Mouse (Mus musculus) heart, postnatal 36 days (tissue): ENCODE data around the gene Ncoa7. TPM values are rescaled to one million over a fixed set of nuclear protein-coding genes. Genes with fewer than 3 reads are reported as not detected.
A peak's percentile ranks its signal among the peaks of the same experiment; 100 is the strongest.
"Not testable (repeated sequence)": the region's sequence is repeated elsewhere in the genome, so short reads cannot be mapped to it uniquely, and the experiment has no call there.

Experiments used
- DNase-seq, 2 experiments: peaks; one replicate each; pipeline ENCODE4 v3.0.0; 2021 to 2022
- intact Hi-C: fragments of 180-260 bp; cut with DNase I; formaldehyde crosslinking; loops from one replicate; pipeline ENCODE4 v1.15.1; 2025
- total RNA-seq, 2 experiments: library from RNA; stranded (reverse); gene quantifications; 2 replicates each; pipeline ENCODE4 v1.2.3; 2021

The Ncoa7 gene
- total RNA-seq, 2 experiments from 2014 or later, result 4.1 to 4.2 TPM

DNA sequence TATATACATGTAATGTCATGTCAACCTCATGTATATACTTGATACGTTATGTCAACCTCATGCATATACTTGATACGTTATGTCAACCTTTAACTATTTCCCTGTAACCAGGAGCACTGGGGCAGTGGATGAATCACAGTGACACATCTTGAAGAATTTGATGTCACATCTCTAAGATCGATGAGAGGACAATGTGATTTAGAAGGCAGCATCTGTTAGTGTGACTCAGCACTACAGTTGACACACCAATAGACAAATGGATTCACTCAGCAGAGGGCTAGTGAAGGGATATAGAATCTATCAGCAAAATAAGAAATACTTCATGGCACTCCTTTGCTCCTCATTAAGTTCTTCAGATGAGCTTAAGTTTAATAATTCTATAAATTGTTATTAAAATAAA, 116.3 kb downstream of the Ncoa7 start:
- no peak for DNase-seq
- intact Hi-C loops, result no loop called here

- intact Hi-C loops, result no loop called here
- DNase-seq, result no peak
Observed at GRCm38 (mm10) chr10:30683449-30683848, 119.7 kb downstream of the Ncoa7 start.

GRCm38 (mm10) chr10:30679756-30680155, 123.4 kb downstream of the Ncoa7 start:
- no peak for DNase-seq
- intact Hi-C loops, result no loop called here

DNA sequence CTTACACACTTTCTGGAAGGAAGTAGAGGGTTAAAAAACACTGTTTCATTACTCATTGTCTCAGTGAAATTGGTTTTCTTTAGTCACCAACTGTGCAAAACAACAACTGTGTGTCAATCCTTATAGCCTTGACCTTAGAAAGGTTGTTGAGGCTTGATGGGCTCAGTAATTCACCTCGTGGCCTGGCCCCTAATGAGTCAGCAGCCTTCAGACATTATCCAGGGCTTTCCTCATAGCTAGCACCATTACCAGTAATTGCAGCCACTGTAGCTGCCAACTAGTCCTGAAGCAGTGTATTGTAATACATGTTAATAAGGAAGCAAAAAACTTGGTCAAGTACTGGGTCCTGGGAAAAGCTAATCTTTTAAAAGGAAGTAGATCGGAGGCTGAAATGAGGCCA, 125.1 kb downstream of the Ncoa7 start:
- intact Hi-C loops, result no loop called here

GRCm38 (mm10) chr10:30674825-30675224, 128.3 kb downstream of the Ncoa7 start:
- intact Hi-C loops, result no loop called here
- no peak for DNase-seq

More for the DNA sequence above, 125.1 kb downstream of the Ncoa7 start:
- no peak for DNase-seq

- DNase-seq, result no peak
- intact Hi-C loops, result no loop called here
Observed at GRCm38 (mm10) chr10:30666580-30666979, 136.5 kb downstream of the Ncoa7 start.

- no peak for DNase-seq
- intact Hi-C loops, result loop anchor here (5.0 kb wide), 1 partner anchor 152 kb away; no protein-coding TSS in a partner anchor
Observed at GRCm38 (mm10) chr10:30660564-30661328, 142.4 kb downstream of the Ncoa7 start.

- intact Hi-C loops, result no loop called here
- DNase-seq, result no peak
Observed at GRCm38 (mm10) chr10:30655655-30656054, 147.5 kb downstream of the Ncoa7 start.

- DNase-seq, result no peak
- intact Hi-C loops, result no loop called here
Observed at GRCm38 (mm10) chr10:30647681-30648080, 155.4 kb downstream of the Ncoa7 start.

- intact Hi-C loops, result no loop called here
- no peak for DNase-seq
Observed at GRCm38 (mm10) chr10:30638216-30638615, 164.9 kb downstream of the Ncoa7 start.

DNA sequence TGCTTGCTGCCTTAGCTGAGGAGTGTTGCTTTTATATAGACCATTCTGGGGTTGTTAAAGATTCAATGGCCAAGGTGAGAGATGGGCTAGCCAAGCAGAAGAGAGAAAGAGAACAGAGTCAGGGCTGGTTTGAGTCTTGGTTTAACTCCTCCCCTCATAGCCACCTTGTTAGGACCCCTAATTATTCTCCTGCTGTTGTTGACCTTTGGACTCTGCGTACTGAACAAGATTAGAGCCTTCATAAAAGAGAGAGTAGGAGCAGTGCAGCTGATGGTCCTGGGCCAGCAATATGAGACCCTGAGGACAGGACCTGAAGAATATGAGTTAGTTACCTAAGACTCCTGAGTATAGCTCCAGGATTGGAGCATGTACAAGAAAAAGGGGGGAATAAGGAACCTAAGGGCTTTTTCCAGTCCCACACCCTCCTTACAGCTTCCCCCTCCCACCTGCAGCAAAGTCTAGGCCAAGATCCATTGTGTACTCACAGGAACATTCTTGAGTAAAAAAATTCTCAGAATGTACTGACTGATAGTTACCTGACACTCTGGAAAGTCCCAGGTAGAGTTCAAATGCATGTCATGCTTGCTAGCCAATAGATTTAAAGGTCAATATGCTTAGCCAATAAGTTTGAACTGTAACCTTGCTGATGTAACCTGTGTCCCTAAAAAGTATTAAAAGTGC, 166.5 kb downstream of the Ncoa7 start:
- DNase-seq, intact Hi-C loops: not testable (repeated sequence)

GRCm38 (mm10) chr10:30632718-30633117, 170.4 kb downstream of the Ncoa7 start:
- DNase-seq, result no peak

GRCm38 (mm10) chr10:30629977-30630376, 173.1 kb downstream of the Ncoa7 start:
- intact Hi-C loops, result no loop called here
- DNase-seq, result no peak

More at GRCm38 (mm10) chr10:30632718-30633117, 170.4 kb downstream of the Ncoa7 start:
- intact Hi-C loops, result no loop called here

- intact Hi-C loops, result no loop called here
- DNase-seq, result no peak
Observed at GRCm38 (mm10) chr10:30629513-30629912, 173.6 kb downstream of the Ncoa7 start, which contains the start of gene Hint3. Gene Hint3, minus strand, starts transcription at chr10:30629632.

- intact Hi-C loops, DNase-seq: not testable (repeated sequence)
Observed at GRCm38 (mm10) chr10:30628444-30628843, 174.7 kb downstream of the Ncoa7 start.

GRCm38 (mm10) chr10:30627548-30627947, 175.6 kb downstream of the Ncoa7 start:
- DNase-seq, result no peak
- intact Hi-C loops, result no loop called here

DNA sequence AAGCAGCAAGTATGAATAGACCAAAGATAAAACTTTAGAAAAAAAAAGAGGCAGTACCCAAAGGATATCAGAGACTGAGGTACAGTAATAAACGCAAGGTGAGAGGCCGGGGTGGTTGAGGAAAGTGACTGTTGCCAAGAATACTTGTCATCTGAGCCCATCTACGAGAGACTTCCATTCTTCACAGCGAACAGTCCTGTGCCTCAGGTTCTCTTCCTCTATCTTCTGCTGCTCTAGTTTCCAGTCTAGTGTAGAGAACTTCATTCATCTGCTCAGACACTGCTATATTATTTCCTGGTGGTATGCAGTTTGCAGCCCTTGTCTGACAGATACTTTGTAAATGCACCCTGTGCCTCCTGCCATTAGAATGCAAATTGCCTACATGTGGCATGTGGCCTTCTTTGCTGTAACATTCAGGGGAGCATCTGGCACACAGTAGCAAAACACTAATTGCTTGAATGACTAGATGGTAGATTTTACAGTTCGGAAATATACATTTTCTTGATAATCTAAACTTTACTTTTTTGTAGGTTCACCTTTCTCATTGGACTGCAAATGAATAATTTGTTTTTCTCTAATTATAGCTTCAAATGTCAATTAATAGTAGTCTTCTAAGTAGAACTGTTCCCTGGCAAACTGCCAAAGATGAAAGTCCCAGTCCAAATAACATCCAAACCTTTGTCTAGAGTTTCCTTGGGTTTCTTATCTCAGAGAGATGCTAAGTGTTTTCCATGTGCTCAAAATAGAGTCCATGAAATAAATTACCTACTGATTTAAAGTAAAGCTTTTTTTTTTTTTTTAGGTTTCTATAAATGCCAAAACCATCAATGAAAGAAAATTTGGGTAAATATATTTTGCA, 178.7 kb downstream of the Ncoa7 start:
- no peak for DNase-seq
- intact Hi-C loops, result no loop called here

DNA sequence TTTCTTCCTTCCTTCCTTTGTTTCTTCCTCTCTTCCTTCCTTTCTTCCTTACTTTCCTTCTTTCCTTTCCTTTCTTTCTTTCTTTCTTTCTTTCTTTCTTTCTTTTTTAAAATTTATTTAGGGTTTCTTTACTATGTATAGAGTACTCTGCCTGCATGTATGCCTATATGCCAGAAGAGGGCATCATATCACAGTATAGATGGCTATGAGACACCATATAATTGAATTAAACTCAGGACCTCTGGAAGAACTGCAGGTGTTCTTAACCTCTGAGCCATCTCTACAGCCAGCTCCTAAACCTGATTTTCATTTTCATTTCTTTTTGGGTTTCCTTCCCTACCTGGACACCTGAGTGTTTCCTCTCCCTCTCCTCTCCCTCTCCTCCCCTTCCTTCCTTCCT, 180.2 kb downstream of the Ncoa7 start:
- DNase-seq, result no peak
- intact Hi-C loops, result no loop called here

DNA sequence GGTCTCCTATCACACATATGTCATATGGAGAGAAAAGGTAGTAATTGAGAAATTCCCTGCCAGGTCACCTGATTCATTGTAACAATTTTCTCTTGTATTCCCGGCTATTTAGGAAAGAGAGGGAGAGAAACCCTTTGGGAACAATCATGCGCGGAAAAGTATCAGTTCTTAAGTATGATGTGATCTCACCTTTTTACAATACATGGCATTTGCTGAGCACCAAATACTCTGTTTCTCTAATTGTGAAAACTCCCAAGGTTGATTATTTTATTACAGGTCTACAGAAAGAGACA, 184.3 kb downstream of the Ncoa7 start:
- intact Hi-C loops, result loop anchor here (1.0 to 5.0 kb wide), 4 partner anchors 19 to 693 kb away; partner anchors contain the start of genes Hddc2 and Trmt11
- no peak for DNase-seq

DNA sequence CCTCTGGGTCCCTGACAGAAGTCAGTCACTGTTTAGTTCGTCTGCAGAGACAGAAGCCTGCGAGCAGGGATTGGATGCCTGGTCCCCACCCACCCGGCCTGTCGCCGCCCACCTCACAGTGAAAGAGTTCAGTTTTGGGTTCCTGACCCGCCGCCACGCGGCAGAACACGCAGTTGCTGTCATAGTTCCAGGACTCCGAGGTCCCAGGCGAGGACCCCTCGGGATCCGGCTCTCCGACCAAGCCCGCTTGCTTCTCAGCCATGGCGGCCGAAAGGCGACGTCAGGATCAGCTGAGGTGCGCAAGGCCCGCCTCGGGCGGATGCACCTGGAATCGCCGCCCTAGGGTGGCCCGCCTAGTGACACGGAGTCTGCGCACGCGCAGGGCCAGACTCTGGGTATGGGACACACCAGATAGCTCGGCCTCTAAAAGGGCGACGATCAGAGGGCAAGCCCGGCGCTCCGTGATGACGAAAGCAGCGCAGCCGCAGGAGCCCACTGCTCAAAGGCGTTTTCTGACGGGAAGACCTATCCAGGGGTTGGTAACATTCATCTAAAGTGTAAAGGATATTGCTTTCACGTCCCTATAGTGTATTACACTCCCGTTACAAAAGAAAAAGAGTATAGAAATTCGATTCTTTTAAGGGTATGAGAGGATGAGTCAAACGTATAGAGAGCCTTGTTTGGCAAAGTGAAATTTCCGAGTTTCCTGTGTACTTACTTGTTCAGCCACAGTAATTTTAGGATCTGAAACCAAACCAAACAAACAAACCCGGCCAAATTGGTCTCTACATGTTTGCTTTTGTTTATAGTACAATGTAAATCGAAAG, 184.8 kb downstream of the Ncoa7 start:
- DNase-seq, result peak; percentile 98 to 99
- intact Hi-C loops, result loop anchor here (1.0 to 5.0 kb wide), 4 partner anchors 18 to 694 kb away; partner anchors contain the start of genes Hddc2 and Trmt11
